Mouse (Mus musculus) retina, adult 2 months (tissue): Measurements from ENCODE around the gene Slc41a2.

Source experiments
- DNase-seq: peaks from one replicate; pipeline ENCODE4 v3.0.0-alpha.2; 2012; ENCODE audit warnings: low read depth, low spot score

Gene Slc41a2

GRCm38 (mm10) chr10:83224999-83225398, 112.7 kb downstream of the Slc41a2 start:
- no peak for DNase-seq

GRCm38 (mm10) chr10:83220847-83221246, 116.8 kb downstream of the Slc41a2 start:
- no peak for DNase-seq

GRCm38 (mm10) chr10:83220217-83220616, 117.5 kb downstream of the Slc41a2 start:
- DNase-seq: no peak

- peak; percentile 32 for DNase-seq
Observed at GRCm38 (mm10) chr10:83219729-83220128, 118.0 kb downstream of the Slc41a2 start.

- no peak for DNase-seq
Observed at GRCm38 (mm10) chr10:83218778-83219177, 118.9 kb downstream of the Slc41a2 start.

GRCm38 (mm10) chr10:83217256-83217655, 120.4 kb downstream of the Slc41a2 start:
- no peak for DNase-seq

GRCm38 (mm10) chr10:83215559-83215958, 122.1 kb downstream of the Slc41a2 start:
- no peak for DNase-seq

- no peak for DNase-seq
Observed at GRCm38 (mm10) chr10:83212618-83213017, 125.1 kb downstream of the Slc41a2 start.

GRCm38 (mm10) chr10:83210968-83211583, 126.6 kb downstream of the Slc41a2 start:
- no peak for DNase-seq

GRCm38 (mm10) chr10:83210122-83210521, 127.6 kb downstream of the Slc41a2 start:
- no peak for DNase-seq

GRCm38 (mm10) chr10:83209388-83209787, 128.3 kb downstream of the Slc41a2 start:
- no peak for DNase-seq

- no peak for DNase-seq
Observed at GRCm38 (mm10) chr10:83208436-83208835, 129.2 kb downstream of the Slc41a2 start.

GRCm38 (mm10) chr10:83202906-83203702, 134.6 kb downstream of the Slc41a2 start:
- no peak for DNase-seq

- no peak for DNase-seq
Observed at GRCm38 (mm10) chr10:83201525-83201924, 136.2 kb downstream of the Slc41a2 start.

- DNase-seq: no peak
Observed at GRCm38 (mm10) chr10:83199290-83199689, 138.4 kb downstream of the Slc41a2 start.

GRCm38 (mm10) chr10:83198692-83199091, 139.0 kb downstream of the Slc41a2 start:
- no peak for DNase-seq

GRCm38 (mm10) chr10:83197690-83198336, 139.9 kb downstream of the Slc41a2 start:
- DNase-seq: peak; percentile 15

GRCm38 (mm10) chr10:83191982-83192381, 145.7 kb downstream of the Slc41a2 start:
- no peak for DNase-seq

GRCm38 (mm10) chr10:83191476-83191875, 146.2 kb downstream of the Slc41a2 start:
- no peak for DNase-seq

GRCm38 (mm10) chr10:83189071-83189470, 148.6 kb downstream of the Slc41a2 start:
- no peak for DNase-seq

- DNase-seq: no peak
Observed at GRCm38 (mm10) chr10:83186984-83187383, 150.7 kb downstream of the Slc41a2 start.

- DNase-seq: no peak
Observed at GRCm38 (mm10) chr10:83186167-83186566, 151.5 kb downstream of the Slc41a2 start.

GRCm38 (mm10) chr10:83185121-83185520, 152.6 kb downstream of the Slc41a2 start:
- DNase-seq: no peak
